30 mouse cellular contexts compared by ENCODE assay signal in the genomic region with DNA sequence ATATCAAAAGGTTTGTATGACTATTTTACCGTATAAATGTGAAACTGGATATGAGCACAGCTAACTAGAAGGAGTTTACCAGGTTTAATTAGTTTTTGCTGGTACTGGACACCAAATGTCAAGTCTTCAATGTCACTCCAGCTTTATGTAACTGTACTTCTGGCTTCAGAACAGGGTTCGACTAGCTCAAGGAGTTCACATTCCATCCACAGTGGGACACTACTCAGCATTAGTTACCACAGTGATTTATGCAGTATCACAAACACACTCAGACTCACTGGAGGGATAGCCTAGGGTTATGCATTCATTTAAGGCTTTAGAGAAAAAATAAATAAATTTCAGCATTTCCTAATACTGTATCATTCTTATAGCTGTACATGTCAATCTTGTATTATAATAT. TPM values are rescaled to one million over a fixed set of nuclear protein-coding genes. Genes with fewer than 3 reads are reported as not detected.
DNase-seq lines count a peak whose midpoint lies in the region; ATAC-seq and TF ChIP-seq lines count a peak whose summit lies in the region.
"Had no signal": no experiment of that assay in that cellular context is flagged by ENCODE, and none has a peak within 500 bp of the region (broad histone marks: within the 10 kb centered on the region; RNA-seq: fewer than 3 reads in every experiment).

No protein-coding gene starts in this region.

- intact Hi-C loops in heart, adult 2 months (cut with DNase I): loop anchor here (10.0 kb wide), 1 partner anchor 628 kb away; a partner anchor contains a TSS

- no peaks in the 10 kb centered on the region for H3K9me3 ChIP-seq in heart, embryonic 10.5 days
- H3K9me3 ChIP-seq in lung, postnatal 0 days (ENCODE audit: low read length): no peaks in the 10 kb centered on the region
- H3K9me3 ChIP-seq: embryonic facial prominence, embryonic 10.5 days; embryonic facial prominence, embryonic 15.5 days; forebrain, embryonic 12.5 days; heart, embryonic 13.5 days; lung, embryonic 15.5 days had no signal

- TF ChIP-seq CTCF in heart, adult 2 months (IDR thresholded peaks at IDR 0.05): peak; percentile 35
- peak; percentile 36 for TF ChIP-seq CTCF in lung, postnatal 0 days (IDR thresholded peaks at IDR 0.05)

- H3K36me3 ChIP-seq in heart, adult 2 months (ENCODE audit: control insufficient read depth, insufficient read depth, low read length): no peaks in the 10 kb centered on the region; the same call in 1 of the 2 replicates
- H3K36me3 ChIP-seq in heart, embryonic 10.5 days: no peaks in the 10 kb centered on the region
- H3K36me3 ChIP-seq in lung, postnatal 0 days (ENCODE audit: insufficient read depth, low read length): no peaks in the 10 kb centered on the region
- H3K36me3 ChIP-seq: lung, embryonic 15.5 days had no signal

- H3K4me3 ChIP-seq in heart, adult 2 months: no peak overlapping the region
- no peak overlapping the region for H3K4me3 ChIP-seq in heart, embryonic 10.5 days
- no peak overlapping the region for H3K4me3 ChIP-seq in lung, postnatal 0 days (ENCODE audit: low read depth, low read length)
- H3K4me3 ChIP-seq: embryonic facial prominence, embryonic 10.5 days; embryonic facial prominence, embryonic 15.5 days; forebrain, embryonic 12.5 days; heart, embryonic 13.5 days; lung, embryonic 15.5 days had no signal

- WGBS in heart, adult 2 months: 76% methylated on average over 2 of the region's 2 CpGs
- WGBS in heart, embryonic 10.5 days: 73% methylated on average over 2 of the region's 2 CpGs
- WGBS in lung, postnatal 0 days: 69% methylated on average over 2 of the region's 2 CpGs

- no peak overlapping the region for H3K9ac ChIP-seq in heart, adult 2 months (ENCODE audit: low read depth, low read length)
- H3K9ac ChIP-seq in lung, postnatal 0 days (replicated peaks; ENCODE audit: low read depth): no peak overlapping the region
- H3K9ac ChIP-seq: embryonic facial prominence, embryonic 15.5 days; forebrain, embryonic 12.5 days; forebrain, postnatal 0 days; heart, embryonic 13.5 days; liver, embryonic 14.5 days; lung, embryonic 15.5 days had no signal

- no peak for ATAC-seq in lung, postnatal 0 days
- ATAC-seq: forebrain, postnatal 0 days; hindbrain, embryonic 16.5 days; midbrain, embryonic 16.5 days; Patski had no signal

- H3K27ac ChIP-seq in heart, adult 2 months: no peak overlapping the region
- no peak overlapping the region for H3K27ac ChIP-seq in heart, embryonic 10.5 days
- H3K27ac ChIP-seq in lung, postnatal 0 days (ENCODE audit: low read length): no peak overlapping the region
- H3K27ac ChIP-seq: embryonic facial prominence, embryonic 10.5 days; embryonic facial prominence, embryonic 15.5 days; forebrain, embryonic 12.5 days; heart, embryonic 13.5 days; liver, embryonic 14.5 days; lung, embryonic 15.5 days had no signal

- DNase-seq in heart, adult 2 months: no peak
- DNase-seq in heart, embryonic 10.5 days (ENCODE audit: low spot score): no peak
- peak; percentile 69 for DNase-seq in kidney, adult 9 months
- no peak for DNase-seq in kidney, postnatal 4 days
- no peak for DNase-seq in lung, postnatal 0 days (ENCODE audit: low spot score)
- no peak for DNase-seq in lung, postnatal 4 days
- DNase-seq in thymus, postnatal 36 days: no peak
- DNase-seq: adrenal gland, postnatal 10 days; cerebellum, adult 8-10 months; cerebellum, postnatal 25 days; forebrain, postnatal 0 days; gastrocnemius, postnatal 36 days; heart, adult 18-20 months; heart, postnatal 14 days; layer of hippocampus, adult 9-11 months; liver; right cerebral cortex, postnatal 25 days; spleen, adult 18-20 months; thymus, adult 18-20 months; thymus, postnatal 25 days had no signal

- no peak overlapping the region for H3K4me2 ChIP-seq in lung, postnatal 0 days (replicated peaks; ENCODE audit: low read depth, low read length)
- H3K4me2 ChIP-seq: embryonic facial prominence, embryonic 15.5 days; forebrain, embryonic 12.5 days; heart, embryonic 13.5 days; lung, embryonic 15.5 days; midbrain, embryonic 11.5 days had no signal

- H3K27me3 ChIP-seq in heart, adult 2 months (ENCODE audit: control insufficient read depth, insufficient read depth, low read length): no peaks in the 10 kb centered on the region
- H3K27me3 ChIP-seq in heart, embryonic 10.5 days (ENCODE audit: insufficient read depth, poor library complexity, severe bottlenecking): no peaks in the 10 kb centered on the region
- no peaks in the 10 kb centered on the region for H3K27me3 ChIP-seq in lung, postnatal 0 days (replicated peaks; ENCODE audit: insufficient read depth, low read length)
- H3K27me3 ChIP-seq: embryonic facial prominence, embryonic 15.5 days; forebrain, embryonic 12.5 days; heart, embryonic 13.5 days; lung, embryonic 15.5 days; Patski had no signal

- no peaks in the 10 kb centered on the region for H3K4me1 ChIP-seq in heart, adult 2 months (ENCODE audit: control insufficient read depth, insufficient read depth, low read length)
- H3K4me1 ChIP-seq in heart, embryonic 10.5 days: peaks cover 7% of the 10 kb centered on the region; the same call in 1 of the 2 replicates
- H3K4me1 ChIP-seq in lung, postnatal 0 days (ENCODE audit: insufficient read depth, low read depth, low read length): no peaks in the 10 kb centered on the region
- H3K4me1 ChIP-seq: embryonic facial prominence, embryonic 15.5 days had no signal

- 0 out of 2 replicates have a peak, but pooled peaks cover 1% of the 10 kb centered on the region for H3K79me2 ChIP-seq in heart, adult 2 months (replicated peaks; ENCODE audit: control insufficient read depth, insufficient read depth, low read length)

- TF ChIP-seq POLR2A in heart, adult 2 months (IDR thresholded peaks at IDR 0.05; ENCODE audit: insufficient read depth, low read depth, low read length): no peak

- no peak for TF ChIP-seq EP300 in heart, adult 2 months (IDR thresholded peaks at IDR 0.05; ENCODE audit: insufficient read depth, low read depth, low read length)
- TF ChIP-seq EP300 in lung, postnatal 0 days (IDR thresholded peaks at IDR 0.05): no peak

RNA-seq across cellular contexts. Expression of a gene that starts 5.4 kb away (rescaled TPM):
- 1 to 10 TPM; 5.0 to 5.2 TPM for total RNA-seq in heart, adult 2 months (2021)
- polyA plus RNA-seq in heart, adult 2 months (2012; rRNA removed): 1.8 and 3.9 TPM in 2 replicates
- 16.6 and 25.3 TPM in 2 replicates for polyA plus RNA-seq in heart, embryonic 10.5 days (2016; fragmentation: Nextera tagmentation; extraction: Ambion mirVana)
- polyA plus RNA-seq in lung, postnatal 0 days (2015; fragmentation: Nextera tagmentation; extraction: Ambion mirVana): 4.2 and 6.9 TPM in 2 replicates

RNA-seq across cellular contexts. Expression of a gene that starts 5.5 kb away (rescaled TPM):
- 10 to 100 TPM; 19.8 to 26.0 TPM for total RNA-seq in heart, adult 2 months (2021)
- 15.4 and 17.3 TPM in 2 replicates for polyA plus RNA-seq in heart, adult 2 months (2012; rRNA removed)
- polyA plus RNA-seq in heart, embryonic 10.5 days (2016; fragmentation: Nextera tagmentation; extraction: Ambion mirVana): 39.4 and 48.3 TPM in 2 replicates
- 17.6 and 20.0 TPM in 2 replicates for polyA plus RNA-seq in lung, postnatal 0 days (2015; fragmentation: Nextera tagmentation; extraction: Ambion mirVana)

RNA-seq across cellular contexts. Expression of a gene that starts 55.7 kb away (rescaled TPM):
- total RNA-seq in heart, adult 2 months (2021): 10 to 100 TPM; 15.4 to 16.5 TPM
- polyA plus RNA-seq in heart, adult 2 months (2012; rRNA removed): 5.6 and 10.0 TPM in 2 replicates
- polyA plus RNA-seq in heart, embryonic 10.5 days (2016; fragmentation: Nextera tagmentation; extraction: Ambion mirVana): 37.9 and 44.6 TPM in 2 replicates
- 31.9 and 32.5 TPM in 2 replicates for polyA plus RNA-seq in lung, postnatal 0 days (2015; fragmentation: Nextera tagmentation; extraction: Ambion mirVana)
